Mouse (Mus musculus) embryo, embryonic 11.5 days (tissue): ENCODE data around the gene Cracr2b.
"Not testable (repeated sequence)": the region's sequence is repeated elsewhere in the genome, so short reads cannot be mapped to it uniquely, and the experiment has no call there.

ENCODE experiments used
- DNase-seq: peaks from one replicate; pipeline ENCODE4 v3.0.0-alpha.2; 2012; ENCODE audit warnings: low read depth, low spot score

Cracr2b gene

DNA sequence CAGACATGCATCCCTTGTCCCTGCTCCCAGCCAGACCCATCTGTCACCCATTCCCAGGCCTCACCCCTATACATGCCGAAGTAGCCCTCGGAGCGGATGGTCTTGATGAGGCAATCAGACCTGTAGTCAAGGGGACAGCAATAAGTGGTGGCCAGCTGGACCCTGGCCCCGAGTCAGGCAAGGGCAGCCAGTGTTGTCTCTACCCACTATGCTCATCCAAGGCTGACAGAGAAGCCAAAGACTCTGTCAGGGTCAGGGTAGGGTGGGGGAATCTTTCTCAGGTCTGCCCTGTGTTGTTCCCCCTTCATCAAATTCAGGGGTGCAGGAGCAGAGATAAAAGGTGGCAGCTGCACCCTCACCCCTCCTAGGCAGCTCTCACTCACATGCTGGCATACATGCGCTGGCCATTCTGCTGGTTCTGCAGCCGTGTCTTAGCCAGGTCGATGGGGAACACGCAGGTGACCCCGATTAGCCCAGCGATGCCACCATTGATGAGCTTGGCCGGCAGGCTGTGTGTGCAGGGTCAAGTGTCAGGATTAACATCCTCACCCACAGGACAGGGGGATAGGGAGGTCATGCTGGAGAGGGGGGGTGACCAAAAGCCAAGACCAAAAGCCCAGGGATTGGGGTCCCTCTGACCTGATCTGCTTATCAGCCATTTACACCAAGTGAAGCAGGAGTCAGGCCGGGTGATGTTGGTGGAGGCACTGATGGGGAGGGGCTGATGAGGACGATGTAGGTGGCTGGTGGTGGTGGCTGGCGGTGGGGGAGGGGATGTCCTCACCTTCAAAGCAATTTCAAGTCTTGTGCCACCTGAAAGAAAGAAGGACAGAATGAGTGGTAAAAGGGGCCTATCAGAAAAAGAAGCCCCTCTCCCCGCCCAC, 27.1 kb upstream of the Cracr2b start:
- no peak for DNase-seq

- no peak for DNase-seq
Measured at GRCm38 (mm10) chr7:141434464-141434863, 26.4 kb upstream of the Cracr2b start.

GRCm38 (mm10) chr7:141435129-141435855, 25.6 kb upstream of the Cracr2b start:
- no peak for DNase-seq

DNA sequence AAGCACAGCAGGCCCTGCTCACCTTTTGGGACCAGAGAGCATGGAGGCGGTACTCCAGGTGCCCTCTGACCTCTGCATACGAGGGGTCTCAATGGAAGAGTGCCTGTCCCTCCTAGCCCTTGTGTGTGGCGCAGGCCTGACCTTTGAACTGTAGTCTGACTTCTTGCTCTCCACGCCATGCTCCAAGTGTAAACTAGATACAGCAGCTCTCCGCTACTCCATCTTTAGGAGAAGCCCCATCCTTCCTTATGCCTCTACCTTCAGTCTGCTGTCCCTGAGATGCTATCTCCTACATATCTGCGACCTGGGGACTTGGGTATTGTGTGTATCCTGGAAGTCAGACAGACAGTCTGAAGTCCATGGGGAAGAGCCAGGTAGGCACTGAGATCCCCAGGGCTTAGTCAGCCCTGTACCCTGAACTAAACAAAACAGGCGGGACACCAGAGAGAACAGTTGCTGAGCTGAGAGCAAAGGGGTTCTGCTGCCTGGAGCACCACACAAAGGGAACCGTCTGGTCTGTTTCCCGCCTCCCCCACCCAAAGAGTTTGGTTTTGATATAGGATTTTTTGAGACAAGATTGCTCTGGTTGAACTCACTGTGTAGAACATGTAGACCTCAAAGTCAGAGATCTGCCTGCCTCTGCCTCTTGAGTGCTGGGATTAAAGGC, 24.9 kb upstream of the Cracr2b start:
- no peak for DNase-seq

DNA sequence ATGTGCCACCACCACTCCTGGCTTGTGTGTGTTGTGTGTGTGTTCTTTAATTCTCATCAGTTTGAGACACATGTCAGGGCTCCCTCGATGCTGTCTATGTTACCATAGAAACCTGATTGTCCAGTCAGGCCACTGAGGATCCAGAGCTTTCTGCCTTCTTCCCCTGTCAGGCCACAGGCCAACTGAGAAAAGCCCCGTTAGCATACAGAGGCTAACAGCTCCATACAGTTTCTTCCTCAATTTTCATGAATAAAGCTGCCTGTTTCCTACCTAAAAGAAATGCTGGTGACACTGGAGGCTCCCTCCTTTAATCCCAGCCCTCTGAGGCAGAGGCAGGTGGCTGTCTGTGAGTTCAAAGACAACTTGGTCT, 24.4 kb upstream of the Cracr2b start:
- no peak for DNase-seq

DNA sequence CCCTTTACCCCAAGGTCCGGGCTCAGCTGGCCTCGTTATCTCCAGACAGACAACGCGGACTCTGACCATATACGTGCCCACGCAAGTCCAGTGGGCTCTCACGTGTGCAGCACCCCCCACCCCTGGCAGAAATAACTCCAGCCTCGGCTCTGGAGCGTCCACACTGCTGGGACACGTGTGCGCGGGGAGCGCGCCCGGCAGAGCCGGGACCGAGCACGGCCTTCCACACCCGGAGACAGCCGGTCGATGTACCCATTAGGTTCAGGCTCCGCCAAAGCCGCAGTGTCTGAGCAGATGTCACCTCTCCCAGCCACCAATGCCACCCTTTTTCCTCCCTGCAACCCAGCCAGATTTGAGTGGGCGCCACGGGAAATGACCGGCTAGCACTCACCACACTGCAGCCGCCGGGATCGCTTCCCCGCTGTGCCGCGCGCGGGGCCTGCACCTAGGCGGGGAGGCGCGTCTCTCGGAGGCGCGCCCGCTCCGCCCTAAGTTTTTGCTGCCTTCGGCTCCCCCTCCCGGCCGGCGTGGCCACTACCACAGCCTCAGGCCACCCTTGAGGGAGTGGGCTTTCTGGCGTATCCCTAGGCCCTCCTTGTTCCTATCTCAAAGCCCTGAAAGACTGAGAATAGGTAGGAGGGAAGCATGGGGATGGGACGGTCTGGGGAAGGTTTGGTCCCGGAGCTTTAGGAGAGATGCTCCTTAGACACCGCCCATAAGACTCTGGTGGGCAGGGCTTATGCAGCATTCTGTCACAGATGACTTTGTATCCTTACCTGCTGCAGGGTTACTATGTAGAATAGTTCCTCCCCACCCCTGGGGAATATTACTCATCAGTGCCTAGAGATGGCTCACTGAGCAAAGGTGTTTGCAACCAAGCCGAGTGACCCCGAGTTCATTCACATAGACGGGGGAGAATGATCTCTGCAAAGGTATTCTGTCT, 23.4 kb upstream of the Cracr2b start, which contains the start of gene Slc25a22:
TSS of gene Slc25a22 (minus strand) at position 715 of the 943 bp plus-strand sequence.
- no peak for DNase-seq

- DNase-seq, result no peak
Measured at GRCm38 (mm10) chr7:141438201-141438968, 22.5 kb upstream of the Cracr2b start.

GRCm38 (mm10) chr7:141439140-141439679, 21.7 kb upstream of the Cracr2b start:
- no peak for DNase-seq

DNA sequence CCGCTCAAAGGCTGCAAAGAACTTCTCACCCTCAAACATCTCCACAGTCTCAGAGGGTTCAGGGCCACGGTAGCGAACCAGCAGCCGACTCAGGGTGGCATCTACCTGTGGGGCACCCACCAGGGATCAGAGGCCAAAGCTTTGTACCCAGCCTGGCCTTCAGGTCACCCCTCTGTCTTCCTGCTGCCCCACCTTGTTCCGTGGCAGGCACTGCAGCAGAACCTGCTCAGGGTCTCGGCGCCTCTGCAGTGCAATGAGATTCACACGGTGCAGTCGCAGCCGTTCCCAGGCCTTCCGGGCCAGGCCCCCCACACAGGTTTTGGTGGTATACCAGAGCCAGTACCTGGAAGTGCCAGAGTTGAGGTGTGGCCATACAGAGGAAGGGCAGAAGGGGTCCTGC, 21.1 kb upstream of the Cracr2b start:
- no peak for DNase-seq

DNA sequence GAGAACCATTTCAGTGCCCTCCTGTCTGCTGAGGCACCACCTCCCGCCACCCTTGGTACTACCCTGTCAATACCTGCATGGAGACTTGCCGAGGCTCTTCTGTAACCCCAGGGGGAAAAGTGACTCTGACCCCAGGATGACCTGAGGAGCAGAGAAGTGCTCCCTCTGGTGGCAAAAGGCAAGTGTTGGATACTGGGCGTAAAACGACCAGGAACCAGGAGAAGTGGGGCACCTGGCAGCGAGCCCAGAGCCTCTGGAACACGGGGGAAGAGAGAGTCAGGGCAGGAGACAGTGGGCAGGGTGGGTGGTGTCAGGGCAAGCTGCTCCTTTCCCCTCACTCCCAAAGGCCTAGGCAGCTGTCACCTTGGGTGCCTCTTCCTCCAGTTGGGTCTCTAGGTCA, 20.3 kb upstream of the Cracr2b start:
- no peak for DNase-seq

- DNase-seq, result no peak
Measured at GRCm38 (mm10) chr7:141441460-141441859, 19.4 kb upstream of the Cracr2b start.

- DNase-seq, result no peak
Measured at GRCm38 (mm10) chr7:141442199-141442598, 18.7 kb upstream of the Cracr2b start.

DNA sequence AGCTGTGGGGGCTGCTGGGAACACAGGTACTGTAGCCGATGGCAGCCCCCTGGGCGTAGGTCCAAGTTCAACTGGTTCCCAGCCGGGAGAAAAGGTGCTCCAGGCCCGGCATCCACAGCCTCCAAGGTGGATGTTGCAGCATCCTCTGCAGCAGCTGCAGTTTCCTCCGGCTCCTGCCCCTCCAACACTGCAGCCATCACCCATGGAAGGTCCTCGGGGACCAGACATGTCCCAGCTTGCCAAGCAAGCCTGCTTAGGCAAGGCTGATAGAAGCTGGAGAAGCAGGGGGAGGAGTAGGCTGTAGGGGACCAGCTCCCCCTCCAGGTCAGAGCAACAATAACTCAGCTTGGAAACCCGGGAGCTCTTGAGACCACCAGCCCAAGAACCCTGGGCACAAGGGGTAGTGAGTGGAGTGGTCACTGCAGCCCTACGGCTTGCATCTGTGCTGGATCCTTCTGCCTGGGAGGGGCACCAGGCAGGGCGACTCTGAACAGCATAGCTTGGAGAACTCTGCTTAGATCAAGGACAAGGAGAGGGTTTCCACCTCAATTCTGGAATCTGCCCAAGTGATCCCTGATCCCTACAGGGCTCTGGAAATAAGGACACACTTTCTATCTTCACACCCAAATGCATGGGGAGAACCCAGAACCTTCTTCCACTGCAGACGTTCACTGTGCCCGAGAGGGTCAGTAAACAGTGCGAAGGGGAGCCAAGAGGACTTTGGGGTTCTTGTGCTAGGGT, 17.6 kb upstream of the Cracr2b start:
- no peak for DNase-seq

DNA sequence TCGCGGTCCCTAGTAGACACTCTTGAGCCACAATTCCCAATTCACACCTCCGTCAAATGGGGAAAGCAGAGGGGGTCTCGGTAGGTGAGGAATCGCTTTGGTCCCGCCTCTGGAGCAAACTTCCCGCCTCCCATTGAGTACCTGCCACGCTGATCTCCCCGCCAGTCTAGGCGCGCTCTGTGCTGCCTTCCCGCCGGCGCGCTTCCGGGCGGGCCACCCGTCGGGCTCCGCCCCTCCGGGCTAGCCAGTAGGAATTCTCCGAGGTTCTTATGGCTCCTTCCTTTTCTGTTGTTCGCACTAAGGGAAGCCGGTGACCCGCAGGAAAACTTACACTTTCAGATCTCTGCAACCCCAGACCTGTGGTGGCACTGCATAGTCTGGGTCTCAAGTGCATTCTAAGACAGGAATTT, 17.1 kb upstream of the Cracr2b start, which contains the start of gene Pidd1:
TSS of gene Pidd1 (minus strand) at position 198 of the 410 bp plus-strand sequence.
- DNase-seq, result peak; percentile 57

DNA sequence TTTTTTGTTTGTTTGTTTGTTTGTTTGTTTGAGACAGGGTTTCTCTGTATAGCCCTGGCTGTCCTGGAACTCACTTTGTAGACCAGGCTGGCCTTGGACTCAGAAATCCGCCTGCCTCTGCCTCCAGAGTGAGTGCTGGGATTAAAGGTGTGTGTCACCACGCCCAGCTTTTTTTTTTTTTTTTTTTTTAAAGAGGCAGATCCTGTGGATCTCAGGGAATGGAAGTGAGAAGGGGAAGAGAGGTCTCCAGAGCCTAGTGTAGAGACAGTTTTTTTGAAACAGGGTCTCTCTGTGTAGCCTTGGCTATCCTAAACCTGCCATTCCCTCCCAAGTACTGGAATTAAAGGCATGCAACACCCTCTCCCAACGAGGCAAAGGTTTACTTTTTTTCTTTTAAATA, 14.5 kb upstream of the Cracr2b start:
- DNase-seq, result not testable (repeated sequence)

- DNase-seq, result peak; percentile 87
Measured at GRCm38 (mm10) chr7:141447110-141447991, 13.5 kb upstream of the Cracr2b start, which contains the start of gene Rplp2. Gene Rplp2 (plus strand): TSS chr7:141447370.

- no peak for DNase-seq
Measured at GRCm38 (mm10) chr7:141451928-141452327, 9.0 kb upstream of the Cracr2b start.

DNA sequence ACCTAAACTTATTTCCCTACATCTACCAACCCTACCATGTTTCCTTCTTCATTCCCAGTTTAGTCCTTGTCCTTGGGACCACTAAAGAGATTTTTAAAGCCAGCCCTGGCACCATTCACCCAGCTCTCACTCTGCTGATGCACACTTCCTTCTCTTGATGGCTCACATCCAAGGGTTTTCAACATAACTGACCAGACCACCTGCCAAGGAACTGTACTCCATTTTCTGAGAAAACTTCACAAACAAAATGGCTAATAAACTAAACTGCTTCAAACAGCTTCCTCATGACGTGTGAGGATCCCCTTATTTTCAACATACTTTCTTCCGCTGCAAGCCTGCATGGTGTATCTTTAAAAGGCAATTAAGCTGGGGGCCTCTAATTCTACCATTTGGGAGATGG, 7.3 kb upstream of the Cracr2b start:
- no peak for DNase-seq
